Mouse (Mus musculus) lung, adult 18-20 months (tissue): ENCODE results near the gene Cacybp.

Source experiments
- DNase-seq, 2 experiments: peaks; one replicate each; pipeline ENCODE4 v3.0.0; 2022; ENCODE audit warnings: mixed read lengths in 2 of 2

Gene Cacybp

DNA sequence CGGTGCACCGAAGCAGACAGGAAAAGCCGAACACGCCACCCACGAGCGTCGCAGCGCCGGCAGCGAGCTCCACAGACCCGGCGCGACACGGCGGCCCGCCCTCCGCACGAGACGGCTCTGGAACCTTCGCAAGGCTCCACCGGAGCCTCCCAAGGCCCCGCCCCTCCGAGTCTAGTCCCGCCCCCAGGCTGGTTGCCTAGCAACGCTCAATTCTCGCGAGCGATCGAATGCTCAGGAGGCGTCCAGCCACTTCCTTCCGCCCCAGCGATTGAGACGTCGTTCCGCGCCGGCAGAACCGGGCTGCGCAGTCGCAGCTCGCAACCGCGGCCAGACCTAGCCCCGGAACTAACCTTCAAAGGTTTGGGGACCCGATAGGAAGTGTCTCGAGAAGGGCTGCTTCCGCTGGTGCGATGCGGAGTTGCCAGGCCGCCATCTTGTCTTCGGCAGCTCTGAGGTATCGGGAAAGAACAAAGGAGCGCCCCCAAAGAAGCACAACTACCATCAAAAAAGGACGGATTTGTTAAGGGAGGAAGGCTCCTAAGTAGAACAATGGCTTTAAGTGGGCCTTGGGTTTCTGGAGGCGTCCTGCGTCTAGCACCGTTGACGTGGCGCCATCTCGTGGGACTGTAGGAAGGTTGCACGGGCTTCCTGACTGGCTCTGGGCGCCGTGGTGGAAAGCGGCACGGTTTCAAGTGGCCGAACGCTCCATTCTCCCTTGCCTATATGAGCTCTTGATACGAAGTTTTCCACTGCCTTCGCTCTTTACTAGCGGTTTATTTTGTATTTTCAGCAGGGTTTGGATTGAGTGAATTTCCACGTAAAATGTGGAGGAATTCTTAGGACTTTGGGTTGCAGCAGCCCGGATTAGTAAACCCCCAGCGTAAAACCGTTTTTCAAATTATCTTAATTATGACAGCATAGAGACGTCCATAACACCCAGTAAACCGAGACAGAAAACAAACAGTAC is at the start of gene Cacybp:
Gene Cacybp (minus strand): TSS at position 173 of the 967 bp plus-strand sequence.
- DNase-seq = peak; percentile 100

DNA sequence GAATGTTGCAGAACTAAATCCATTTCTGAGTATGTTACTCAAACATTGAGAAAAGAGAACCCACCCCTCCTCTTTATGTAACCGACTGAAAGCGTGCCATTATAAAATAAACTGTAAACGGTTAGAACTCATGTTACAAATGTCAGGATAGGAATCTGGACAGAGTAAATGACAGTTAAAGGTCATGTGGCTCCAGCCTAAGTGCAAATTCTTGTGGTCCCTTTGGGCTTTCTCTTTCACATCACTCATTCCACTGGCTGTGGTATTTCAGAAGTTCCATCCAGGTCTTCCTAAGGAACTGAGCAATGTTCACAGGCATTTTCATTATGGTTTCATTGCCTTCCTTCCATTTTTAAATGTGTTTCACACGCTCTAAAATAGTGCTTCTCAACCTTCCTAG is 49.7 kb upstream of the Cacybp start:
- no peak for DNase-seq

DNA sequence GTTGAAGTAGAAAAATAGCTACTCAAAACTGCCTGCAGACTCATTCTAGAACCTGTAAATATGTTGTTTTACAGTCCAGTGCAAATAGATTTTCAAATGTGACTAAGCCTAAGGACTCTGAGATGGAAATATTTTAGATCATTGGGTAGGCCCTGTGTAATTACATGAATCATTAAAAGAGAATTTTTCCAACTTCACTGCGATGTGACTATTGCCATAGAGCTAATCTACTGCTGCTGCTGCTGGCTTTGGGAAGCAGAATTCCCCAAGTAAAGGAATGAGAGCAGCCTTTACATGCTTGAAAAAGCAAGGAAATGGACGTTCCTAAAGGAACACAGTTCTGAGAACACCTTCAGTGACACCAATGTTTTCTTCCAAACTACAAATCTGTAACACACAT is 49.2 kb upstream of the Cacybp start:
- no peak for DNase-seq

DNA sequence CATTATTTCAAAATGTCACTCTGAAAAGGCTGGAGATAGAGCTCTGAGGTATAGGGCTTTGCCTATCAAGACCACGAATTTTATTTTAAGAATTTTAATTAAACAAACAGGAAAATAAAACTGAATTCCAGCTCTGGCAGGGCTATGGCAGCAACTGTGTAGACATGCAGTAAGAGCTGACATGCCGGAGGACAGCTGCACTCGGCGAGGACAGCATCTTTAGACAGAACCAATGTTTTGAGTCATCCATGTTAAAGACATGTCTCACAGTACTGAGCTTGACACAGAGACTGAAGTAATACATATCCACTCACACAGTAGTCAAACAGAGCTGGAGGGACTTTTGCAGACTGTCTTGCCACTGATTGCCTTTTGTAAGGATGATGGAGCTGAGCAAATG is 47.9 kb upstream of the Cacybp start:
- DNase-seq = no peak

DNA sequence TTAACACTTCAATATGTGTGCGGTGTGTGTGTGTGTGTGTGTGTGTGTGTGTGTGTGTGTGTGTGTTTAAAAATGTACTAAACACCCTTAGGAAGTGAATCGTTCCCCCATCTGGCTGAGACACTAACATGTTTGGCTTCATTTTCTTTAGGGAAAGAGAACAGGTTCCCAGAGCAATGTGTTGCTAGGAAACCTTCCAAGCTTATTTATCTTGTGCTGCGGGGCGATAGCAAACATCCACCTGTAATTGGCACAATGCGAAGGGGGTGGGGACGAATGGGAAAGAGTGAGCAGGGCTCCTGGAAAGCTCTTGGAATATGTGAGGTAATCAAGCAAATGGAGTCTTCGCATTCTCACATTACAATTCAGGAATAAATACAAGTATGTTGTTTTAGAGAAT is 47.2 kb upstream of the Cacybp start:
- DNase-seq = peak; percentile 82 to 88

DNA sequence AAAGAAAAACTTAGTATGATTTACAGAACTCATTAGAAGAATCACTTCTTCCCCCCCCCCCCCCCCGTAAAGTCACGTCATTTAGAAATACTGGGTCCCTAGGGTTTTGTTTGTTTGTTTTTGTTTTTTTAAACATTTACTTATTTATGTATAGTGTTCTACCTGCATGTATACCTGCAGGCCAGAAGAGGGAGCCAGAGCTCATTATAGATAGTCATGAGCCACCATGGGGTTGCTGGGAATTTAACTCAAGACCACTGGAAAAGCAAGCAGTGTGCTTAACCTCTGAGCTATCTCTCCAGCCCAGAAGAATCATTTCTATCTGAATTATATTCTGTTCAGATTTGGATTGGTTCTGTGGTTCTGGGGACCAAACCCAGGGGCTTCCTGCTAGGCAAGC is 40.4 kb upstream of the Cacybp start:
- no peak for DNase-seq

DNA sequence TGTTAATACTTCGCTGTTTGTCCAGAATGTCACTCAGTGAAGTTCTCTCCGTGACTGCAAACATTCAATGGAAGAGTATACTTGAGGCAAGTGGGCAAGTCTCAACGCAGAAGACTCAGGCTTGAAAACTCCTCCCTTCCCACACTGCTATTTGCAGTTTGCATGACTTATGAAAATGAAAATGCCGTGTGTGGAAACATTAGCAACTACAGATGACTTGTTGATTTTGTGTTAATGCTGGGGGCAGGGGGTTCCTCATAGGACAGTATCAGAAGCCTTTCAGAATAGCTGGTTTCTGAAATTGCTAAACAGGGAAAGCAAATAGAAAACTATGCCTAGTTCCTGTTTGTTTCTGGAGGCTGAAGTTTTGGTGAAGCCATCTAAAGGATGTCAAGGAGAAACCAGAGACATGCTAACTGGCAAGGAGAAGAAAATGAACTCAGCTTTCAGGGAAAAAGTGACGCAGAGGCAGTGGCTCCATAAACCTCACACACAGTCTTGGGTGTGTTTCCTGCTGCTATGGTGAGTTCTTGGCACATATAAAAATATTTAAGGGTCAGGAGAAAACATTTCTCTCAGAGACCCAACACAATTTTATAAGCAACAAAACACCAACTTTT is 38.8 kb upstream of the Cacybp start:
- DNase-seq = peak in 1 of 2 experiments; percentile 43

DNA sequence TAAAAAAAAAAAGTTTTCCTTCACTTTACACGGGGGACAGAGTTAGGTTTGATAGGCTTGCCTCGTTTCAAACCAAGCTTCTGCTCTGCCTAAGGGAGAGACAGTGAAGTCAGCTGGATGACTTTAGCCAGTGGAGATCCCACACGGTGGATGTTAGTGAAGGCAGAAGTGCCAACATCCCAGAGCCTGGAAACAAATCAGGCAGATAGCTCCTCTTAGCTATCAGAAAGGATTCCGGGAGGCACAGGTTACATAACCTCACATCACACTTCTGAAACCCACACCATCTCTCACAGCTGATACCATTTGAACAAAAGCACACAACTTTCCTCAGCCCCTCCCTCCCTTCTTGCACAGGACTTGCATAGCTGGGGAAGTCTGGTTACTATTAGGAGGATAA is 38.1 kb upstream of the Cacybp start:
- DNase-seq = no peak

DNA sequence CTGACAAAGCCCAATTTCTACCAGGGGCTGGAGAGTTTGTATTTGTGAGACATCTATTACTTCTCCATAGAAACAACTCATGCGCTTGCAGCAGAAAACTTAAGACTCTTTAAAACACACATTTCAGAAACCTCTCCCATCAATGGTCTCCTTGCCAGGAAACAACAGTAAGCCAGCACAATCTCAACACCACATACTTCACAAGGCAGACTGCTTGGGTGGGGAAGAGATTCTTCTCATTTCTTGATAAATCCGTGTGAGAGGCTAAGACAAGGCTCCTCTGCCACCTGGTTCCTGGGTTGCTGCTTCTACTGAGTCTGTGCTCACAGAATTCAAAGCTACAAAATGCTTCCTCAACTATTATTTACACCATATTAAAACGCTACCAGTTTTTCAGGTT is 37.1 kb upstream of the Cacybp start:
- peak in 1 of 2 experiments; percentile 17 for DNase-seq

DNA sequence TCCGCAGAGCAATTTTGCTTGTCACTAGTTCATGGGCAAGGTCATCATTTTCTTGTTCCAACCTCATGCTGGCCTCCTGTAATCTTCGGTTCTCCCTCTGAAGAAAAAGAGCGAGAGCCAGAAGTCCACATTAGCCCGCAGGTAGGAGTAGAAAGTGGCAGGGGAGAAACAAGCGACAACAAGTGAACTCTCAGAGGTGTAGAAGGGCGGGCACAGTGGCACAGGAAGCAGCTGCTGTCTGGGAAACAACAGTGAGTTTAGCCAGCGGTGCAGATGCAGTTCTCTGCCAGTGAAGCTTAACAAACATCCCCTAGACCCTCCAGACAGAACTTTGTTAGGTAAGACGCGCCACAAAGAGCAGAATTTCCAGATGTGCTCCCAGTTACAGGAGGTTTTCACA is 34.8 kb upstream of the Cacybp start:
- peak in 1 of 2 experiments; percentile 29 for DNase-seq

DNA sequence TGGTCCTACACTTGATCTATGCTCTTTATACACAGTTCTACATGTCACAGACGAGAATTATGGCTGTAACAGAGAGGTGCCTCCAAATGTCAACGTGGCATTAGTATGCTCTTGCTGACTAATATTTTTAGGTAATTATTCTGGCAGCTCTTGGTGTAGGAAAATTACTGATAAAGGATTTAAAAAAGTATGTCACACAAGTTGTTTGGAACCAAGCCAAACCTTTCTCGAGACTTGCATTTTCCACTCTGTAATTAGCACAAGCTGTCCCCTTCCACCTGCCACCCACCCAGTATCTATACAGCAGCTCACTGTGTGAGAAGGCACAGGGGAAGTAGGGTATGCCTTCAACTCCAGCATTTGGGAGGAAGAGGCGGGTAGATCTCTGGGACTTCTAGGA is 34.2 kb upstream of the Cacybp start:
- DNase-seq = no peak

DNA sequence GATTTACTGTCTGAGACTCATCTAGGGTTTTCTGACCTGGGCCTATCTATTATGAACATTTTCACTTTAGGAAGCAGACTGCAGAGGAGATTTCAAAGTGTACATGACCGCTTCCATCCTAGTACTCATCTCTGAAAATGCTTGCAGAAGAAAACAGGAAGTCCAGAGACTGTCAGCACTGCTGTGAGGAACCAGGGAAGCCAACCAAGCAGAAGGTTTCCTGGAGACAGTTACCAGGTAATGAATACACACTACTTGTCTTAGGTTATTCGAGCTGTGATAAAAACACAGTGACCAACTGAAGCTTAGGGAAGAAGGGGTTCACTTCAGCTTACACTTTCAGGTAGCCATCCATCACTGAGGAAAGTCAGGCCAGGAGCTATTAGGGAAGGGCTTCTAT is 33.3 kb upstream of the Cacybp start:
- peak in 1 of 2 experiments; percentile 25 for DNase-seq

DNA sequence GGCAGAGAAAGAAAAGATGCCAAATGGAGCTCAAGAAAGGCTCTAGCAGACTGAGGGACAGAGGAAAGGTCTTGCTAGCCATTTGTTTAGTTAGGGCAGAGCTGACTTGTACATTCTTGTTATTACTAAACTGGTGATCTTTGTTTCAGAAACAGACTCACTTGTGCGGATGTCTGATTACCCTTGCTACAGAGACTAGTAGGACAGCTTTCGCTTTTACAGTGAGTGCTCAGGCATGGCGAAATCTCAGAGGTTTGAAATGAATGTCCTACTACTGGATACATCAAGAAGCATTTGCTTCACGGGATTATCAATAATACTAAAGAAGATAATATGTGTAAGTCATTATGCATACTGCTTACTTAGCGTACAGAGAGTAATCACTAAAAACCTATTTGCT is 32.0 kb upstream of the Cacybp start:
- DNase-seq = no peak

DNA sequence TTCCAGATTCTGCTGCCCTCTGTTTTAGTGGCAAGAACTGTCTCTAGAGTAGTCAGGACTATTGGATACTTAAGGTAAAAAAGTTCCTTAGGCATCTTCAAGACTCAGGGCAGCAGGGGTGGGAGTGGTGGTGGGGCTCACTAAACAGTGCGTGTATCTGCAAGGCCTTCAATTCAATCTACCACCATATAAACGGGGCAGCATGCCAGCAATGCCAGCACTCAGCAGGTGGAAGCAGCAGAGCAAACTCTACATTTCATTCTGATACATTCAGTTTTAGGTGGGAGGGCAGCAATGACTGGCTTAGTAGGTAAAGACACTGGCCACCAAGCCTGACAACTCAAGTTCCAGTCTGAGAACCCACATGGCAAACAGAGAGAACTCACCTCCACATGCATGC is 27.4 kb upstream of the Cacybp start:
- DNase-seq = no peak

DNA sequence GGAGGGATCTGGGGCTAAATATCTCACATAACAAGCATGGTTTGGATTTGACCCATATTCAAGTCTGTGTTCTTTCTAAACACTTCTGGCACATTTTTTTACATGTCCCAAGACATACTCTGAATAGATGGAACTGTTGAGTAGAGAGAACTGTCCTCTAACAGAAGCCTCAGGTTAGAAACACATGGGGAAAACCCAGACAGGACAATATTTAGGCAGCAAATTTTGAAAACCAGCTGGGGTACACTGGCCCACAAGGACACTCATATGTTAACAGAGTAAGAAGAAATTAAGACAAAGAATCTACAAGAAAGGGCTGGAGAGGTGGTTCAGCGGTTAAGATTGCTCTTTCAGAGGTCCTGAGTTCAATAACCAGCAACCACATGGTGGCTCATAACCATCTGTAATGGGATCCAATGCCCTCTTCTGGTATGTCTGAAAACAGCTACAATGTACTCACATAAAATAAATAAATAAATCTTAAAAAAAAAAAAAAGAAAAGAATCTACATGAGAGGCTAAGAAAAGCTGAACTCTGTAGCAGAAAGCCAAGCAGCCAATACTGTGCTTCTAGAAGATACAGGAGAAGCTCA is 26.3 kb upstream of the Cacybp start:
- no peak for DNase-seq

DNA sequence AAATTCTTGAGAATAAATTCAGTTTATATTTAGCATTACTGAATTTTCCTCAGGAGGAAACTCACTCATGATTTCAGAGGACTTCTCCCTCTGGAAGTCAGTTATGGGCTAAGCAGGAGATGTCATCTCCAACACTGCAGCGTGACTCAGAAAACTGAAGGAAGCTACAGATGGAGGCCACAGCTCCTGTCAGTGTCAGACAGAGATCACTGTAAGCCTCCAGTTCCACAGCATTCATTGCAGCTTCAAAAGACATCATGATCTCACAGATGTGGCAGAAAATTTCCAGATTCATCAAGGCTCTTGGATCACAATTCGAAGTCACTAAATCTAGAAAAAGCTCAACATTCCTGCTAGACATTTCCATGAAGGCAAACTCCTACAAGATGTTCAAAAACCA is 25.3 kb upstream of the Cacybp start:
- DNase-seq = no peak

DNA sequence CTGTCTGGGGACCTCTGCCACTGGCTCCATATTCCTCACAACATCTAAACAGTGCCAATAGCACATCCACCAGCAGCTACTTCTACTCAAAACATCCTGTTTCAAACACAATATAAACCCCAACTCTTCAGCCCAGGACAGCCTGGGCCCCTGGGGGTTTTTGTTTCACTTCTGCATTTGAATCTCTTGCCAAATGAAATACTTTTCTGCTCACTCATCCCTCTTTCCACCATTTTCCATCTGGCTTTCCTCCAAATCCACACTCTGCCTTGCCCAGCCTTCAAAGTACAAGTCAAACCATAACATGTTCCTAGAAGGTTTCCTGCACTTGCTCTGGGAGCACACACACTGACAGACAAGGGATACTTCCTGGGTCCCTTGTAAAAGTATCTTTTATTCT is 21.2 kb upstream of the Cacybp start:
- DNase-seq = no peak

DNA sequence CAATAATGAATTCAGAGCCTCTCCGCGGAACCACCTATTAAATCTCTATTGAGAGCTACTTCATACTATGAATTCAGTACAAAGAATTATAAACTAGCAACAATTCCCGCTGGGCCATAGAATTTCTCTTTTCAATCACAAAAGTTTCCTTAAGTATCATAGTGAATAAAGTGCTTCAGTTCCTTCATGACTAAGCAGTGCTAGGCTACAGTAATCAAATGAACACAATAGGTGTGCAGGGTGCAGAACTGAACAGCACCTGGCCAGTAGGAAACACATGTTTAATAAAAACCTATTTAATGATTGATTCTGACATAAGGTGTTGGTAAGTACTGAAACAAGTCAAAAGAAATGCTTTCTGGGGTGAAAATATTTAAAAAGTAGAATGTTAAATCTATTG is 19.4 kb upstream of the Cacybp start:
- DNase-seq = no peak

DNA sequence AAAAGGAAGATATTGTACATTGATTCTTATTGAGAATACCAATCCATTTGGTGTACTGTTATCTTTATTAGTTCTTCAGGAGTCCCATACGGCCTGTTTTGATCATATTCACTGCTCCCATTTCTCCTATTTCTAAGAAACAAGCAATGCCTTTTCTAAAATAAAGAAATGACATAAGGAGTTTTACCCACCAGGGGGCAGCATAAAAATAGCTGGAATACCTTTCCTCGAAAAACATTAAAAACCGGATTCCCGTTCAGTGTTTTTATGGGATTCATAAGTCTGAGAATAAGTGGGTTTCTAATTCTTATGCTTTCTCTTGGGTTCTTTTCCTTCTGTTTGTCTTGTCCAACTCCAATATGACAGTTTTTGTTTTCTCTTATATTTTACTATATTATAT is 18.3 kb upstream of the Cacybp start:
- DNase-seq = no peak

DNA sequence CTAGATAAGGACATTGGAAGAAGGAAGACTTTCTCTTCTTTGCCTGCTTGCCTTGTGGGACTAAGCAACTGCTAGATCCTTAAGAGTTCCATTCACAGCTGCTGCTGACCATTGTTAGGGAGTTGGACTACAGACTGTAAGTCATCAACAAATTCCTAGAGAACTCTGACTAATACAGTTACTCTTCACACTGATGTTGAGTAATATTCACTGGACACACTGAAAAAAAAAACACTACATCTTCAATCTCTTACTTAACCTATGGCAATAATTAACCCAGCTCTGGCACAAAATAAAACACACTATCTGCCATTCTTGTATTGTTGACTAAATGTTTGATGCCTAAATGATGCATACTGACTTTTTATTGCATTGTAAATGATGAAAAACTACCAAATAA is 15.2 kb upstream of the Cacybp start:
- no peak for DNase-seq

DNA sequence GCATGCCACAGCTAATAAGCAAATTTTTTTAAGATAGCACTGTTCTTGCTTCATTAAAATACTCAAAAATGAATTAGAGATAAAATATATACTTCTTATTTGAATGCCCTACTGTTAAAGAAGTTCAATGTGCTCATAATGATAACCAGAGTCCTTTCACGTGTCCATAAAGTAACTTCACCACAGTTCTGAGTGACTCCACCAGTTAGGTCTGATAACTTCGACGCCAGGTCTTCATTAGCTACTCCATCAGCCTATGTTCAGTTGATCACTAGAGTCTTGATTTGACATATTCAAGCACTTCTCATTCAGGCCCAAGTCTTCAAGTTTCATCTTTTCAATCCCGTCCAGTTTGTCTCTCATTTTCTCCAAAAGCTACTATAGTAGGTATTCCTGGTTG is 14.5 kb upstream of the Cacybp start:
- DNase-seq = no peak

DNA sequence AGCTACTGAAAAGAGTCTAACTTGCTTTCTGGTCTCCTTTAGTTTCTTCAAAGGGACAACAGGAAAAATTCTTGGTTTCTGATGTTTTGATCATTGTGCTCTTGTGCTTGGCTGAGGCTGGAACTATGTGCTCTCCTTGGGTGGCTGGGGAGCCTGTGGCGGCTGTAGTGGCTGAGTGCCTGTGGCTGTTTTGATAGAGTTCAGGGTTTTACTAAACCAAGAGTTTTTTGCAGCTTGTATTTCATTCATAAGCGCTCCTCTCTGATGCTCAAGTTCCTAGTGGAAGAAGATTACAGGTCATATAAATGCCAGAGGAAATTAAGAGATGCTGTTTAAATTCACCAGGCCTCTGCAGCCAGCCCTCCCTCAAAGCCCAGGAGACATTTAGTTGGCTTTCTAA is 11.4 kb upstream of the Cacybp start:
- DNase-seq = no peak

DNA sequence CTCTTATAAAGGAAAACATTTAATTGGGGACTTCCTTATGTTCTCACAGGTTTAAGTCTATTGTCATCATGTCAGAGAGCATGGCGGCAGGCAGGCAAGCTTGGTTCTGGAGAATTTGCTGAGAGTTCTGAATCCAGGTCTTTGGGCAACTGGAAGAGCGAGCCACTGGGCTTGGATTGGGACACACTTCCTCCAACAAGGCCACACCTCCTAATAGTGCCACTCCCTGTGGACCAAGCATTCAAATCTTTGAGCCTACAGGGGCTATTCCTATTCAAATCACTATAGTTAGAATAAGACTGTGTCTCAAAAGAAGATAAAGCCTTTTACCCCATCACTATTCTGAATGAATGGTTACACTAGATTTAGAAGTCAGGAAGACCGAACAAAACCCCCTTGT is 5.2 kb upstream of the Cacybp start:
- DNase-seq = no peak

DNA sequence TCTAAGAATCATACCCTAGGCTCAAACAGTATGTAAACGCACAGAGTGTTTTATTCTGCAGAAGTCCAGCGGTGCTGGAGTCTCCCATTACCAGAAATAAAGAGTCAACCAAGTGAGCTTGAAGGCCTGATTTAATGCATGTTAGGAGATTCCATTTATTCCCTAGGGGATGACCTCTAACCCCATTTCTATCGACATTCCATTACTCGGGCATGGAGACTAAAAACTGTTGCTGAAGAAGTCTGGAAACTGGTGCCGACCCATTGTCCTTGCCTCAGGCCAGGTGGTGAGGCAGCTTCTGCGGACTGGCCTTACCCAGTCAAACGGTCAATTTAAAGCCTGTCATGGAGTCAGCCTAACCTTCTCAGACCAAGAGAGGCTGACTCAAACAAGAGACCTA is 1.5 kb upstream of the Cacybp start:
- DNase-seq = no peak
